Mouse (Mus musculus) CH12.LX (cell line): ENCODE measurements around the gene Slc29a4. TPM values are rescaled to one million over a fixed set of nuclear protein-coding genes. Genes with fewer than 3 reads are reported as not detected.

Experiments
- DNase-seq: peaks from one replicate; pipeline ENCODE4 v3.0.0-alpha.2; 2013; ENCODE audit errors: extremely low read depth
- H3K27ac ChIP-seq: 2 replicates; pipeline ENCODE4 v1.5.1; 2012; ENCODE audit warnings: low read depth, mild to moderate bottlenecking, control low read depth, moderate library complexity; ENCODE audit not compliant: insufficient read depth
- H3K27me3 ChIP-seq: replicated peaks from 2 replicates; pipeline ENCODE3; 2012; ENCODE audit warnings: inconsistent platforms
- H3K36me3 ChIP-seq, 2 experiments: replicated peaks in 1 of 2; 2 replicates each; pipeline versions ENCODE3 to v1.6.1; 2012; ENCODE audit warnings: inconsistent platforms in 1 of 2, low read length in 1 of 2, mild to moderate bottlenecking in 1 of 2, mixed read lengths in 1 of 2, moderate library complexity in 1 of 2; ENCODE audit not compliant: control insufficient read depth in 1 of 2, insufficient read depth in 1 of 2
- H3K4me1 ChIP-seq, 2 experiments: 2 replicates each; pipeline ENCODE4 v1.6.1; 2012; ENCODE audit warnings: inconsistent platforms in 1 of 2, moderate library complexity in 1 of 2; ENCODE audit not compliant: insufficient read depth in 2 of 2, control insufficient read depth in 1 of 2
- H3K4me2 ChIP-seq: 2 replicates; pipeline ENCODE4 v1.6.1; 2012; ENCODE audit warnings: low read depth, mild to moderate bottlenecking, control low read depth; ENCODE audit not compliant: poor library complexity, insufficient read depth, severe bottlenecking
- H3K4me3 ChIP-seq, 3 experiments: fragments of 150-350 bp in 1 of 3; sonication (generic) in 1 of 3; replicated peaks in 1 of 3; 2 replicates each; pipeline versions ENCODE3 to v1.5.1; 2011 to 2012; ENCODE audit warnings: low read depth in 2 of 3, low read length in 2 of 3, mild to moderate bottlenecking in 2 of 3, moderate library complexity in 2 of 3, control low read depth in 1 of 3, improper control_type of control experiment in 1 of 3, inconsistent platforms in 1 of 3, mixed read lengths in 1 of 3; ENCODE audit not compliant: poor library complexity in 1 of 3
- H3K79me2 ChIP-seq: replicated peaks from 2 replicates; pipeline ENCODE4 v1.6.1; 2012; ENCODE audit warnings: mild to moderate bottlenecking, moderate library complexity; ENCODE audit not compliant: control insufficient read depth, poor library complexity, insufficient read depth, severe bottlenecking; ENCODE audit errors: extremely low read depth
- H3K9ac ChIP-seq: 2 replicates; pipeline ENCODE4 v1.6.1; 2012; ENCODE audit warnings: low read depth, mild to moderate bottlenecking, control low read depth, moderate library complexity; ENCODE audit not compliant: insufficient read depth
- H3K9me3 ChIP-seq: replicated peaks from 2 replicates; pipeline ENCODE3; 2012; ENCODE audit warnings: low read length, inconsistent platforms, mixed read lengths
- BHLHE40 ChIP-seq: IDR thresholded peaks from 2 replicates; pipeline ENCODE4 v1.6.1; 2011; ENCODE audit warnings: mild to moderate bottlenecking, low read depth, low read length, improper control_type of control experiment
- CHD1 ChIP-seq: IDR thresholded peaks from 2 replicates; pipeline ENCODE4 v1.6.1; 2012; ENCODE audit warnings: low read depth, low read length, improper control_type of control experiment, inconsistent platforms
- CTCF ChIP-seq, 2 experiments: IDR thresholded peaks in 1 of 2; conservative IDR thresholded peaks in 1 of 2; 2 replicates each; pipeline ENCODE4 v1.5.1; 2011 to 2012; ENCODE audit warnings: low read depth in 2 of 2, low read length in 2 of 2, improper control_type of control experiment in 1 of 2, inconsistent platforms in 1 of 2, mild to moderate bottlenecking in 1 of 2, moderate library complexity in 1 of 2
- E2F4 ChIP-seq: IDR thresholded peaks from 2 replicates; pipeline ENCODE4 v1.6.1; 2011; ENCODE audit warnings: low read depth, low read length, improper control_type of control experiment; ENCODE audit not compliant: insufficient replicate concordance
- ELF1 ChIP-seq: IDR thresholded peaks from 2 replicates; pipeline ENCODE4 v1.6.1; 2014; ENCODE audit warnings: low read depth, mild to moderate bottlenecking, inconsistent platforms, low read length, improper control_type of control experiment
- EP300 ChIP-seq: IDR thresholded peaks from 2 replicates; pipeline ENCODE4 v1.6.1; 2011; ENCODE audit warnings: low read length, improper control_type of control experiment
- GABPA ChIP-seq: IDR thresholded peaks from 2 replicates; pipeline ENCODE4 v1.6.1; 2012; ENCODE audit warnings: low read depth, low read length, improper control_type of control experiment, inconsistent platforms; ENCODE audit not compliant: insufficient replicate concordance
- HCFC1 ChIP-seq: IDR thresholded peaks from 2 replicates; pipeline ENCODE4 v1.6.1; 2012; ENCODE audit warnings: low read depth, mild to moderate bottlenecking, inconsistent platforms, low read length, improper control_type of control experiment
- JUN ChIP-seq: IDR thresholded peaks from 2 replicates; pipeline ENCODE4 v1.6.1; 2011; ENCODE audit warnings: low read depth, mild to moderate bottlenecking, low read length, improper control_type of control experiment, moderate library complexity; ENCODE audit not compliant: insufficient read depth
- JUND ChIP-seq: conservative IDR thresholded peaks from 2 replicates; pipeline ENCODE4 v1.6.1; 2011; ENCODE audit warnings: low read depth, low read length, improper control_type of control experiment
- KAT2A ChIP-seq: IDR thresholded peaks from 2 replicates; pipeline ENCODE4 v1.6.1; 2012; ENCODE audit warnings: low read length, improper control_type of control experiment, inconsistent platforms; ENCODE audit not compliant: insufficient replicate concordance
- MAFK ChIP-seq: IDR thresholded peaks from 2 replicates; pipeline ENCODE4 v1.6.1; 2011; ENCODE audit warnings: low read length, improper control_type of control experiment; ENCODE audit not compliant: insufficient replicate concordance
- MAZ ChIP-seq: IDR thresholded peaks from 2 replicates; pipeline ENCODE4 v1.6.1; 2012; ENCODE audit warnings: low read depth, mild to moderate bottlenecking, inconsistent platforms, low read length, improper control_type of control experiment, moderate library complexity
- NELFE ChIP-seq: IDR thresholded peaks from 2 replicates; pipeline ENCODE4 v1.6.1; 2011; ENCODE audit warnings: low read depth, low read length, improper control_type of control experiment
- NRF1 ChIP-seq: IDR thresholded peaks from 2 replicates; pipeline ENCODE4 v1.6.1; 2014; ENCODE audit warnings: low read depth, mild to moderate bottlenecking, inconsistent platforms, low read length, improper control_type of control experiment, moderate library complexity
- POLR2AphosphoS2 ChIP-seq: IDR thresholded peaks from 2 replicates; pipeline ENCODE4 v1.6.1; 2011; ENCODE audit warnings: low read depth, low read length, improper control_type of control experiment
- SIN3A ChIP-seq: IDR thresholded peaks from 2 replicates; pipeline ENCODE4 v1.6.1; 2012; ENCODE audit warnings: low read length, improper control_type of control experiment, inconsistent platforms
- SMC3 ChIP-seq: IDR thresholded peaks from 2 replicates; pipeline ENCODE4 v1.6.1; 2011; ENCODE audit warnings: low read depth, low read length, improper control_type of control experiment
- UBTF ChIP-seq: IDR thresholded peaks from 2 replicates; pipeline ENCODE4 v1.6.1; 2012; ENCODE audit warnings: low read depth, mild to moderate bottlenecking, inconsistent platforms, low read length, improper control_type of control experiment, moderate library complexity
- USF1 ChIP-seq: IDR thresholded peaks from 2 replicates; pipeline ENCODE4 v1.6.1; 2014; ENCODE audit warnings: low read depth, mild to moderate bottlenecking, inconsistent platforms, low read length, improper control_type of control experiment
- USF2 ChIP-seq: conservative IDR thresholded peaks from 2 replicates; pipeline ENCODE4 v1.6.1; 2011; ENCODE audit warnings: low read depth, low read length, improper control_type of control experiment
- ZKSCAN1 ChIP-seq: IDR thresholded peaks from 2 replicates; pipeline ENCODE4 v1.6.1; 2012; ENCODE audit warnings: low read depth, inconsistent platforms, low read length, improper control_type of control experiment, borderline replicate concordance
- dilution Hi-C: fragments of 300-500 bp; cut with MboI; formaldehyde crosslinking; loops from 2 replicates; pipeline ENCODE4 v1.14.3; 2020; ENCODE audit warnings: low sequenced_read_pairs; ENCODE audit not compliant: extremely low pct_unique_long_range_greater_than_20kb, extremely low pct_ligation_motif_present
- in situ Hi-C: fragments of 300-500 bp; cut with MboI; formaldehyde crosslinking; loops from 3 replicates; pipeline ENCODE4 v1.14.3; 2019; ENCODE audit warnings: low sequenced_read_pairs, low pct_ligation_motif_present, low pct_unique_long_range_greater_than_20kb, mixed read lengths
- polyA plus RNA-seq: library from polyadenylated mRNA; unstranded; fragments of >175 nt; gene quantifications from 2 replicates; pipeline ENCODE4 v1.2.1, GENCODE M21; 2012; ENCODE audit warnings: low read depth; ENCODE audit not compliant: insufficient read length
- total RNA-seq, 2 experiments: library from RNA; depleted of rRNA; stranded (reverse); fragments of 300-350 nt in 1 of 2; fragments of >200 nt in 1 of 2; gene quantifications; 2 replicates each; pipeline ENCODE4 v1.2.3; 2012 to 2014

Slc29a4 gene
- total and polyA plus RNA-seq, 3 experiments = not detected

DNA sequence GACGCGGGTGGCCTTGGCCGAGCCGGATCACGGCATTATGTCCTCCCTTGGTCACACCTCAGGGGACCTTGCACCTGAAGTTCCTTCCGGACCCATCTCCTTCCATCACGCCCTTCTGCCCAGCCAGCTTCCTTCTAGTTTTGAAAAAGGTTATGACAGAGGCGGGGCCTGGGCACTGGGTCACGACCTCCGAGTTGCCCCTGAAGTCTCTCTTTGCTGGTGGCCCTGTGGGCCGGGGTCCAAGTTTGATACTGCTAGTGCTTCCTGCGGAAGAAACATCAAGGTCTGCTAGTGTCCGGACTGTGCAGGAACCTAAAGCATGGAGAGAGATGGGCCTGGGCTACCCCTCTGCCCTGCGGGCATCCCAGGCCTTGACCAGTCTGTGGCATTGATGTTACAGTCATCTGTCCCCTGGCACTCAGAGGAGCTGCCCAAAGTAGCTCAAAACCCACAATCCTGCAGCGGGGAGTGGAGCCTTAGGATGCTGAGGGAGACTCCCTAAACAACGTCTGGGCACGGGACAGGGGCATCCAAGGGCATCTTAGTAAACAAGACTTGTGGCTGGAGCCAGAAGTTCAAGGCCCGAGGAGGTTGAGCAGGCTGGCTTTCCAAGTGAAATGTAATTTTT is 10.3 kb downstream of the Slc29a4 start:
- H3K9ac ChIP-seq = no peak overlapping the region
- no peak overlapping the region for H3K4me2 ChIP-seq
- no peak for DNase-seq

GRCm38 (mm10) chr5:142703569-142703968 is 11.3 kb downstream of the Slc29a4 start:
- no peak for TF ChIP-seq UBTF
- no peak for TF ChIP-seq JUND
- no peak for TF ChIP-seq ZKSCAN1
- Histone ChIP-seq H3K79me2 (no peaks in the 10 kb centered on the region), H3K27me3 (peaks cover 60% of the 10 kb centered on the region), H3K4me3 (no peak overlapping the region), H3K9me3 (peaks cover 5% of the 10 kb centered on the region), H3K36me3 (no peaks in the 10 kb centered on the region), H3K4me2 (no peak overlapping the region), H3K4me1 (no peaks in the 10 kb centered on the region), H3K27ac (no peak overlapping the region), H3K9ac (no peak overlapping the region)
- in situ Hi-C loops (loop anchor here (25.0 kb wide), 1 partner anchor 116 kb away; no protein-coding TSS in a partner anchor), dilution Hi-C loops (no loop called here)
- no peak for DNase-seq

More for the DNA sequence above, 10.3 kb downstream of the Slc29a4 start:
- peaks cover 5% of the 10 kb centered on the region for H3K9me3 ChIP-seq
- dilution Hi-C loops = no loop called here
- H3K36me3 ChIP-seq = no peaks in the 10 kb centered on the region
- peaks cover 60% of the 10 kb centered on the region for H3K27me3 ChIP-seq
- H3K79me2 ChIP-seq = no peaks in the 10 kb centered on the region
- TF ChIP-seq NELFE (no peak), JUND (no peak), MAFK (no peak), KAT2A (no peak), CTCF (conservative IDR thresholded peaks at IDR 0.05 in 1 of 2, IDR thresholded peaks at IDR 0.05 in 1 of 2; ENCODE audit: low read depth in 2 of 2, low read length in 2 of 2) (no peak), ELF1 (no peak), BHLHE40 (no peak), MAZ (no peak), SMC3 (no peak), EP300 (no peak), USF1 (no peak), GABPA (no peak), CHD1 (no peak), NRF1 (no peak), USF2 (no peak), SIN3A (no peak), POLR2AphosphoS2 (no peak), HCFC1 (no peak), JUN (no peak), E2F4 (no peak)
- TF ChIP-seq, all 38 proteins: peak for 0
- no peak overlapping the region for H3K4me3 ChIP-seq
- H3K4me1 ChIP-seq = peaks cover 0 to 3% of the 10 kb centered on the region in 2 experiments; a peak in 2 of 4 replicates
- no peak overlapping the region for H3K27ac ChIP-seq
- in situ Hi-C loops = loop anchor here (25.0 kb wide), 1 partner anchor 115 kb away; no protein-coding TSS in a partner anchor
